Mouse (Mus musculus) megakaryocyte, embryonic 14.5 days (primary cell): ENCODE measurements around the gene Nipsnap1. TPM values are rescaled to one million over a fixed set of nuclear protein-coding genes. Genes with fewer than 3 reads are reported as not detected.

ENCODE experiments used
- H3K27me3 ChIP-seq: replicated peaks from 2 replicates; pipeline ENCODE3; 2012; ENCODE audit warnings: inconsistent platforms
- H3K36me3 ChIP-seq: replicated peaks from 2 replicates; pipeline ENCODE3; 2012; ENCODE audit warnings: low read length, inconsistent platforms, mixed read lengths
- H3K4me1 ChIP-seq: 2 replicates; pipeline ENCODE4 v1.6.1; 2012; ENCODE audit warnings: inconsistent platforms
- H3K4me3 ChIP-seq: replicated peaks from 2 replicates; pipeline ENCODE3; 2012; ENCODE audit warnings: moderate library complexity, mild to moderate bottlenecking, inconsistent platforms
- H3K9me3 ChIP-seq: 2 replicates; pipeline ENCODE4 v1.6.1; 2012; ENCODE audit warnings: inconsistent platforms
- FLI1 ChIP-seq: IDR thresholded peaks from 2 replicates; pipeline ENCODE4 v1.6.1; 2012; ENCODE audit warnings: low read length, inconsistent platforms, mixed read lengths
- GATA1 ChIP-seq: IDR thresholded peaks from 3 replicates; pipeline ENCODE4 v1.6.1; 2012; ENCODE audit warnings: mixed read lengths, low read length, inconsistent platforms, borderline replicate concordance
- polyA plus RNA-seq: library from polyadenylated mRNA; stranded (reverse); fragments of >175 nt; gene quantifications from 2 replicates; pipeline ENCODE4 v1.2.3, GENCODE M21; 2012; ENCODE audit warnings: low replicate concordance; ENCODE audit not compliant: insufficient read depth

Nipsnap1 gene
- polyA plus RNA-seq, 1 experiment, result 9.5 TPM

DNA sequence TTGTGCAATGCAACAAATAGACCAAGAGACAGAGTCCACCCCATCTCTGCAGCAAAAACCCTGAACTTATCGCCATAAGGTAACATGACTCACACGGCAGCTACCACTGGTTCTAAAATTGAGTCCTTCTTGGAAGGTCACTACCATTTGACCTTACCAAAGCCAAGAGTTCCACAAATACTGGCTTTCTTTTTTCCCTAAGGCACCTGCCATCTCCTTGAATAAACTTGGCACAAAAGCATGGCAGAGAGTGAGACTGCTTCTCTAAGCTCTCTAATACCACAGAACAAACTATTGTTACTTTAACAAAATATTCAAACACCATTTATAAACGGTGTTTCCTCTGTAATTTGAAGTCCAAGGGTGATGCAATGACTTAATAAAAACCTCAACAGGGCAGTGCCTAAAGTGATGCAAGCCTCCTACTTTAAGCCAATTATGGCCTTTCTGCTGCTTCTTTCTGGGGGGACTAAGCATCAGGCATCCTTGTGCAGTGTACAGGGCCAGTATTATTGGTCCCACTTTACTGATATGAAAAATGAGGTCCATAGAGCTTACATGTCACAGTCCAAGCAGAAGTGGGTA, 32.7 kb upstream of the Nipsnap1 start:
- Histone ChIP-seq H3K4me1 (peaks cover 22% of the 10 kb centered on the region), H3K9me3 (no peaks in the 10 kb centered on the region), H3K4me3 (no peak overlapping the region), H3K36me3 (peaks cover 3% of the 10 kb centered on the region), H3K27me3 (no peaks in the 10 kb centered on the region)
- TF ChIP-seq GATA1, result no peak
- no peak for TF ChIP-seq FLI1

DNA sequence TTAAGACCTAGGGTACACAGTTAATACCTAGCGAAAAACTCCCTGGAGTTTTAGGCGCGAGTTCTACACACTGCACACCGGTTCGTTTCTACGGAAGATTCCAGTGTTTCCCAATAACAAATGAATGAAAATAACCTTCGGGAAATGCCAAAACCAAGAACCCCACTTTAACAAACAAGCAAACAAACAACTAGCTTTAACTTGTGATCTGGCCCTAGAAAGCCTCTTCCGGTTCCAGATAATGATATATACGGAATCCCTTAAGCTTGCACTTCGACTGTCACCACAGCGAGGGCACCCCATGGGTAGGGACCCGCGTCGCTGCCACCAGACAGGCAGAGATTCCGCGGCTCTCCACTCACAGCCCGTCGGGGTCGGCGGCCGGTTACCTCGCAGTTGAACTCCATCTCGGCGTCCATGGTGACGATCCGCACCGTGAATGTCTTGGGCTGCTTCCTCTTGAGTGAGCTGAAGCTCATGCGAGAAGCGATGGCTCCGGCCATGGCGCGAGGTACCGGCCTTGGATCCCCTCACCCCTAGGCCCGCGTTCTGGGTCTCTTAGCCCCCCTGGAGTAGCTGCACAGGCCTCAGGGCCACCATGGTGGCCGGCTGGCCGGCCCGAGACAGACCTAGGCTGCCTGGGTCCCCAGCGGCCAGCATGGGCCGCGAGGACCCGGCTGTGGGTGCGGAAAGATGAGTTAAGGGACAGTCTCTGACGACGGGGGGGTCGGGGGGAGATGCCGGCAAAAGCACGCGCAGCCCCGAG, 25.1 kb upstream of the Nipsnap1 start:
- no peak for TF ChIP-seq FLI1
- TF ChIP-seq GATA1, result no peak
- no peaks in the 10 kb centered on the region for H3K27me3 ChIP-seq

DNA sequence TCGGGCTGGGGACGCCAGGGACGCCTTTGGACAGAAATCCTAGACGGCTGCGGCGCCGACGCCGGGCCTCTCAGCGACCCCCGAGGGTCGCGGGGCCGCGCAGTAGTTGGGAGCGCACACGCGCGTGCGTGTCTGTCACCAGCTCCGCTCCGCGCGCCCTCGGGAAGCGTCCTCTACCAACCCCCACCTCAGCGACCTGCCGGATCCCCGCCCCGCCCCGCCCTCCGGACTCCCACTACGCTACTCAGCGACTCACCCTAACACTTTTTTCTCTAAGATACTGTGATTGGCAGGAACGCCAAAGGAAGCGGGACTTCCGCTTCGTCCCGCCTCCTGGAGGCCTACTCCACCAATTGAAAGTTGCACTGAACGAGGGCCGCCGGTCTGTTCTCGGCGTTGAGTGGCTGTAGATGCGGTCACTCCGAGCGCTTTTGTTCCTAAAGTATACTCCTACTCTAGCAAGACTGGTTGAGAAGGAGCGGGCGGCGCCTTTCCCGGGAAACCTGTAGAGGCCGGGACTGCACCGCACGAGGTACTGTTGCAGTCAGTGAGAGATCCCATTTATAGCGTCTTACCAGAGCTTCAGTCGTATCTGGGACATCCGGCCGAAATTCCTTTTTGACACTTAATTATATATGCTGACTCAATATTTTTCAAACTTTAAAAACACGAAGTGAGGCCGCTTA, 24.4 kb upstream of the Nipsnap1 start, which contains the start of gene Nf2:
TSS of gene Nf2 (minus strand) at position 279 of the 686 bp plus-strand sequence.
- Histone ChIP-seq H3K4me1 (peaks cover 27% of the 10 kb centered on the region), H3K36me3 (peaks cover 7% of the 10 kb centered on the region), H3K4me3 (peak within 1 kb of the TSS; percentile 98), H3K27me3 (no peaks in the 10 kb centered on the region), H3K9me3 (peaks cover 11% of the 10 kb centered on the region; the same call in 1 of the 2 replicates)
- TF ChIP-seq GATA1 (no peak), FLI1 (no peak)

More for the DNA sequence above, 25.1 kb upstream of the Nipsnap1 start:
- Histone ChIP-seq H3K4me3 (peak overlapping the region; percentile 98), H3K9me3 (peaks cover 11% of the 10 kb centered on the region; the same call in 1 of the 2 replicates), H3K36me3 (peaks cover 7% of the 10 kb centered on the region), H3K4me1 (peaks cover 27% of the 10 kb centered on the region)

DNA sequence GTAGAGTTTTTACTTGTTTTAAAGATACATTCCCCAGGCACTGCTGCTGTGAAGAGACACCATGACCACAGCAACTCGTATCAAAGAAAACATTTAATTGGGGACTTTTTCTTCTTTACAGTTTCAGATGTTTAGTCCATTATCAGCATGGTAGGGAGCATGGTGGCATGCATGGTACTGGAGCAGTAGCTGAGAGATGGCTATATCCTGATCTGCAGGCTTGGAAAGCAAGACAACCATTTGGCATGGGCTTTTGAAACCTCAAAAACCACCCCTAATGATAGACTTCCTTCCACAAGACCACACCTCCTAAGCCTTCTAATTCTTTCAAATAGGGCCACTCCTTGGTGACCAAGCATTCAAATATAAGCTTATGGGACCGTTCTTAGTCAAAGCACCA, 23.3 kb upstream of the Nipsnap1 start:
- no peak for TF ChIP-seq GATA1
- no peak for TF ChIP-seq FLI1
- Histone ChIP-seq H3K4me3 (no peak overlapping the region), H3K4me1 (peaks cover 27% of the 10 kb centered on the region), H3K27me3 (no peaks in the 10 kb centered on the region), H3K9me3 (peaks cover 11% of the 10 kb centered on the region; the same call in 1 of the 2 replicates), H3K36me3 (peaks cover 7% of the 10 kb centered on the region)

DNA sequence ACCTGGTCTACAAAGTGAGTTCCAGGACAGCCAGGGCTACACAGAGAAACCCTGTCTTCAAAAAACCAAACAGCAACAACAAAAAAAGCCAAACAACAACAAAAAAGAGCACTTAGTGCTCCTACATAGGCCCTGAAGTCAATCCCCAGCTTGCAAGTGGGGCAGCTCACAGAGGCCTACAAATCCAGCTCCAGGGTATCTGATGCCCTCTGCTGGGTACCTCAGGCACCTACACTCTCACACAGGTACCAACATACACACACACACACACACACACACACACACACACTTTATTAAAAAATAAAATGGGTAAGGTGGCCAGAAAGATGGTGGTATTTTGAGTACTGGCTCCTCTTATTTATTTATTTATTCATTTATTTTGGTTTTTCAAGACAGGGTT, 20.7 kb upstream of the Nipsnap1 start:
- TF ChIP-seq GATA1 (no peak), FLI1 (no peak)
- Histone ChIP-seq H3K27me3 (peaks cover 7% of the 10 kb centered on the region), H3K4me1 (peaks cover 7% of the 10 kb centered on the region; the same call in 1 of the 2 replicates), H3K9me3 (peaks cover 11% of the 10 kb centered on the region; the same call in 1 of the 2 replicates), H3K4me3 (no peak overlapping the region), H3K36me3 (peaks cover 4% of the 10 kb centered on the region)

DNA sequence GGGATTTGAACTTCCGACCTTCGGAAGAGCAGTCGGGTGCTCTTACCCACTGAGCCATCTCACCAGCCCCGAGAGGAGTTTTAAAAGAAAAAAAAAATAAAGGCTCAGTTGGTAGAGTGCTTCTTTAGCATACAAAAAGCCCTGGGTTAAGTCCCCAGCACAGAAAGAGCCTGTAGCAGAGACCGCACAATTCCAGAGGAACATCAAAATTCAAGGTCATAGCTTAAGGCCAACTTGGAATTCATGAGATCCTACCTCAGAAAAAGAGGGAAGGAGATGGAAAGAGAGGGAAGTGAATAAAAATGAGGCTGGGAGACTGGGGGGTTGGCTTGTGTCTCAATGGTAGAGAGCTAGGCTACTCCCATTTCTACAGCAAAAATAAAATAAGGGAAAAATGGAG, 19.6 kb upstream of the Nipsnap1 start:
- TF ChIP-seq GATA1, result no peak
- TF ChIP-seq FLI1, result no peak
- peaks cover 4% of the 10 kb centered on the region for H3K36me3 ChIP-seq
- peaks cover 3% of the 10 kb centered on the region; the same call in 1 of the 2 replicates for H3K4me1 ChIP-seq
- H3K4me3 ChIP-seq, result no peak overlapping the region
- peaks cover 16% of the 10 kb centered on the region for H3K27me3 ChIP-seq
- H3K9me3 ChIP-seq, result peaks cover 11% of the 10 kb centered on the region; the same call in 1 of the 2 replicates

DNA sequence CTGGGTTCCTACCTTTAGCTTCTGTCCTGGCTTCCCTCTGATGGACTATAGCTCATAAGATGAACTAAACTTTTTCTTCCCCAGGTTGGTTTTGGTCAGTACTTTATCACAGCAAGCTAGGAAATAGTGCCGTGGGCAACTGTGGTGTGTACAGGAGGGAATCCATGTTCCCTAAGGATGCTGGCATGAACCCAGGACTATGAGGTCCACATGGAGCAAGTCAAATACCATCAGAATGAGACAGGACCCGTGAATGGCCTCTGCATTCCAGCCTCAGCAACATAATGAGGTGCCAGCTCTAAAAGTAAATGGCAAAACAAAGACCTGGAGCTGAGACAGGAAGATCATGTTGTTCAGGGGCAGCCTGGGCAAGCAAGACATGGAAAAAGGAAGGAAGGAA, 15.3 kb upstream of the Nipsnap1 start:
- Histone ChIP-seq H3K4me1 (peaks cover 11% of the 10 kb centered on the region), H3K4me3 (no peak overlapping the region), H3K9me3 (no peaks in the 10 kb centered on the region), H3K36me3 (no peaks in the 10 kb centered on the region), H3K27me3 (peaks cover 37% of the 10 kb centered on the region)
- TF ChIP-seq FLI1, result no peak
- no peak for TF ChIP-seq GATA1

DNA sequence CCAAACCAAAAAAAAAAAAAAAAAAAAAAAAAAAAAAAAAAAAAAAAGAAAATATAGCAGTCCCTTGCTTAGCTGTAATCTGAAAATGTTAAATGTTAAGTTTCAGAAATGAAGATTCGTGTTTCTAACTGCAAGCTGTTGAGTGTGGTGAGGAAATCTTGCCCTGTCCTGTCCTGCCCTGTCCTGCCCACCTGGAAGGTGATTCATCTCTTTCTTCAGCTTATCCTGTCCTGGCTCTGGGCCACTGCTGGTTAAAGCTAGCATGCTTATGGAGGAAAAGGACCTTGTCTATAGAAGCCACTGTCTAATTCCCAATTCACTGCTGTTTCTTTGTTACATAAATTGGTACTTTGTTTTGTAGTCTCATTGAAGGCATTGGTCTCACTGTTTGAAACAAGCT, 12.8 kb upstream of the Nipsnap1 start:
- Histone ChIP-seq H3K4me3 (no peak overlapping the region), H3K9me3 (no peaks in the 10 kb centered on the region), H3K36me3 (no peaks in the 10 kb centered on the region), H3K4me1 (peaks cover 11% of the 10 kb centered on the region), H3K27me3 (peaks cover 41% of the 10 kb centered on the region)
- no peak for TF ChIP-seq GATA1
- TF ChIP-seq FLI1, result no peak

DNA sequence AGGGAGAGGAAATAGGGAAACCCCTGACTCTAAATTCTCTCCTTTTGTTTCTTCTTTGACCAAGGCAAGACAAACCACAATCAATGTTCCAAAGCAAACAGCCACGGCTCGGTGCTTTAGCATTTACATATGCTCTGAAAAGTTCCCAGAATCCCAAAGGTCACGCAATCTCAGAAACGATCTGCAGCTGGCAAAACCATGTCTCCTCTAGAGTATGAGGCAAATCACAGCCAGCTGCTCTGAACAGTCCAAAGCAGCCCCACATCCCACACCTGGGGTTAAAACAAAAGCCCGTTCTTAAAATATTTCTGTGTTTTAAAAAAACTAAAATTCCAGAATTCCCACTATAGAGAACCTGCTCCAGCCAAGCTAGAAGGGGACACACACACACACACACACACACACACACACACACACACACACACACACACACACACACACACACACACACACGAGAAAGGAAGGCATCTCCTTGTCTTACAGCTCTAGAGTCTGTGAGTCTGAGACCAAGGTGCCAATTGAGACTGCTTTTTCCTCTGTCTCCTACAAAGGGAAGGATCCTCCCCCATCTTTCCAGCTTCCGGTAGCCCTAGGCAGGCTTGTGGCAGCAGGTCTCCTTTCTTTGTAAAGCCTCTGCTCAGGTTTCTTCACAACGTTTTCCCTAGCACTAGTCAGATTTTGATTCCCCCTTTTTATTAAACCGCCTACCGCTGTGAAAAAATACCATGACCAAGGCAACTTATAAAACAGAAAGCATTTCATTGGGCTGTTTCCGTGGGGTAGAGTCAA, 11.7 kb upstream of the Nipsnap1 start:
- H3K4me3 ChIP-seq, result no peak overlapping the region
- H3K27me3 ChIP-seq, result peaks cover 46% of the 10 kb centered on the region
- no peaks in the 10 kb centered on the region for H3K9me3 ChIP-seq
- no peaks in the 10 kb centered on the region for H3K36me3 ChIP-seq
- no peak for TF ChIP-seq GATA1
- no peak for TF ChIP-seq FLI1
- peaks cover 11% of the 10 kb centered on the region for H3K4me1 ChIP-seq
